Mouse (Mus musculus) stomach, postnatal 0 days (tissue): ENCODE data around the gene Olfr62.

Experiments
- CTCF ChIP-seq: IDR thresholded peaks from 2 replicates; pipeline ENCODE4 v1.5.1; 2016; ENCODE audit warnings: antibody characterized with exemption, low read depth, mild to moderate bottlenecking, moderate library complexity
- EP300 ChIP-seq: optimal IDR thresholded peaks from 2 replicates; pipeline ENCODE3; 2016; ENCODE audit warnings: antibody characterized with exemption

DNA sequence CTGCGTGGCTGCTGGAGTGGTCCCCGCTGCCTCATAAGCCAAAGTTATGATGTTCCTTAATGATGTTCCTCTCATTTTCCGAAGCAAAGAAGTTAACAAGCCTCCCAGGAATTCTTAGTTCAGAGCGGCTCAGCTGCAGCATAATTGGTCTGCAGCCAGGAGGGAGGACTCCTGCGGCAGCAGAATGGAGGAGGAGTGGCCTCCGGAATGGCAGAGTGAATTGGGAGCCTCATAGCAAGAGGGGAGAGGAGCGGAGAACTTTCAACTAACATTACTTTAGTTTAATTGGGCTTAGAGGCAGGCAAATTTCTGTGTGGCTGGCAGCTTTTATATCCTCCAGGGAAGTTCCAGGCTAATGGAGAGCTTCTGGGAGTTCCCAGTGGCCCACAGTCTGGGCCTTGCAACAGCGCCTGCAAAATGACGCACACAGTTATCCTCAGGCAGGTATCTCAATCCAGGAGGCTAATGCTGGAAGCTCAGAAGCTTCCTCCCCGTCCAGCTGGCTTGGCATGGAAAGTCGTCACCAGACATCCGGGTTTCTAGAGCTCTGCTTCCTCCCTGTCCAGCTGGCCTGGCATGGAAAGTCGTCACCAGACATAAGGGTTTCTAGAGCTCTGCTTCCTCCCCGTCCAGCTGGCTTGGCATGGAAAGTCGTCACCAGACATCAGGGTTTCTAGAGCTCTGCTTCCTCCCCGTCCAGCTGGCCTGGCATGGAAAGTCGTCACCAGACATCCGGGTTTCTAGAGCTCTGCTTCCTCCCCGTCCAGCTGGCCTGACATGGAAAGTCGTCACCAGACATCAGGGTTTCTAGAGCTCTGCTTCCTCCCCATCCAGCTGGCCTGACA, 16.2 kb upstream of the Olfr62 start:
- TF ChIP-seq CTCF (no peak), EP300 (no peak)
